Mouse (Mus musculus) kidney, adult 2 months (tissue): ENCODE data around the gene Art4.

Experiments
- CTCF ChIP-seq: fragments of 200-500 bp; conservative IDR thresholded peaks from 2 replicates; pipeline ENCODE4 v1.5.1; 2011; ENCODE audit warnings: low read depth, mild to moderate bottlenecking, control low read depth, low read length, moderate library complexity, mixed read lengths; ENCODE audit not compliant: insufficient read depth, insufficient read length
- POLR2A ChIP-seq: fragments of 200-500 bp; IDR thresholded peaks from one replicate; pipeline ENCODE4 v1.6.1; 2011; ENCODE audit warnings: low read depth, low read length, control low read depth

- TF ChIP-seq POLR2A (no peak), CTCF (no peak)
Observed at GRCm38 (mm10) chr6:136848971-136849370, 8.6 kb downstream of the Art4 start.
